7 mouse cellular contexts compared by ENCODE assay signal in genomic region chr1:154117346-154117687, GRCm38 (mm10).
A peak's percentile ranks its signal among the peaks of the same experiment; 100 is the strongest.
DNase-seq lines count a peak whose midpoint lies in the region; ATAC-seq and TF ChIP-seq lines count a peak whose summit lies in the region.

No protein-coding gene starts in this region.

- peak; percentile 39 to 53 for DNase-seq in left cerebral cortex, postnatal 10 days (ENCODE audit: extremely low spot score in 1 of 2, low spot score in 2 of 2)
- DNase-seq in left cerebral cortex, postnatal 36 days (ENCODE audit: low spot score in 2 of 2): no peak
- no peak for DNase-seq in intestine, embryonic 14.5 days (ENCODE audit: low spot score)

- H3K4me3 ChIP-seq in embryonic facial prominence, embryonic 12.5 days: no peak overlapping the region
- no peak overlapping the region for H3K4me3 ChIP-seq in intestine, embryonic 14.5 days (ENCODE audit: low read depth, low read length)
- peak overlapping the region; percentile 12 for H3K4me3 ChIP-seq in liver, embryonic 12.5 days
- peak overlapping the region; percentile 36 for H3K4me3 ChIP-seq in small intestine, adult 2 months (ENCODE audit: low read depth, low read length)

- no peaks in the 10 kb centered on the region for H3K36me3 ChIP-seq in embryonic facial prominence, embryonic 12.5 days
- H3K36me3 ChIP-seq in intestine, embryonic 14.5 days (ENCODE audit: control insufficient read depth, insufficient read depth, low read length): no peaks in the 10 kb centered on the region
- no peaks in the 10 kb centered on the region for H3K36me3 ChIP-seq in liver, embryonic 12.5 days
- H3K36me3 ChIP-seq in small intestine, adult 2 months (ENCODE audit: control insufficient read depth, insufficient read depth, low read length): no peaks in the 10 kb centered on the region

- peak overlapping the region; percentile 61; the same call in 1 of the 2 replicates for H3K27ac ChIP-seq in embryonic facial prominence, embryonic 12.5 days
- H3K27ac ChIP-seq in intestine, embryonic 14.5 days (ENCODE audit: low read depth): peak overlapping the region; percentile 34; the same call in 1 of the 2 replicates
- no peak overlapping the region for H3K27ac ChIP-seq in liver, embryonic 12.5 days
- no peak overlapping the region; the same call in none of the 2 replicates for H3K27ac ChIP-seq in small intestine, adult 2 months (ENCODE audit: insufficient read depth, low read depth, low read length)

- H3K27me3 ChIP-seq in embryonic facial prominence, embryonic 12.5 days: no peaks in the 10 kb centered on the region
- no peaks in the 10 kb centered on the region for H3K27me3 ChIP-seq in intestine, embryonic 14.5 days (replicated peaks; ENCODE audit: control insufficient read depth, insufficient read depth, low read length)
- no peaks in the 10 kb centered on the region for H3K27me3 ChIP-seq in liver, embryonic 12.5 days (replicated peaks)
- H3K27me3 ChIP-seq in small intestine, adult 2 months (ENCODE audit: control insufficient read depth, insufficient read depth, low read length): no peaks in the 10 kb centered on the region

- no peaks in the 10 kb centered on the region for H3K9me3 ChIP-seq in embryonic facial prominence, embryonic 12.5 days
- H3K9me3 ChIP-seq in intestine, embryonic 14.5 days (ENCODE audit: control insufficient read depth, low read length): no peaks in the 10 kb centered on the region
- no peaks in the 10 kb centered on the region for H3K9me3 ChIP-seq in liver, embryonic 12.5 days (replicated peaks)

- intact Hi-C loops in left cerebral cortex, postnatal 10 days (cut with DNase I): loop anchor here (5.0 kb wide), 1 partner anchor 85 kb away; no protein-coding TSS in a partner anchor
- intact Hi-C loops in left cerebral cortex, postnatal 36 days (cut with DNase I): loop anchor here (5.0 kb wide), 2 partner anchors 40 kb away; no protein-coding TSS in a partner anchor

- no peak for TF ChIP-seq POLR2A in small intestine, adult 2 months (IDR thresholded peaks at IDR 0.05; ENCODE audit: low read depth, low read length)

- no peak overlapping the region for H3K9ac ChIP-seq in embryonic facial prominence, embryonic 12.5 days
- peak overlapping the region; percentile 8; the same call in 1 of the 2 replicates for H3K9ac ChIP-seq in intestine, embryonic 14.5 days (ENCODE audit: low read length)
- no peak overlapping the region for H3K9ac ChIP-seq in liver, embryonic 12.5 days

- H3K4me2 ChIP-seq in embryonic facial prominence, embryonic 12.5 days (replicated peaks): peak overlapping the region; percentile 35
- H3K4me2 ChIP-seq in intestine, embryonic 14.5 days (ENCODE audit: low read length): peak overlapping the region; percentile 42
- H3K4me2 ChIP-seq in liver, embryonic 12.5 days: peak overlapping the region; percentile 48

- ATAC-seq in embryonic facial prominence, embryonic 12.5 days (ENCODE audit: insufficient number of reproducible peaks, insufficient read depth, low FRiP score, low TSS enrichment): no peak
- ATAC-seq in intestine, embryonic 14.5 days (replicated peaks; ENCODE audit: low FRiP score, low TSS enrichment, low read depth): no peak
- ATAC-seq in liver, embryonic 12.5 days: 0 out of 2 replicates have a peak, but pooled peaks have one; percentile 5
- ATAC-seq in activated CD4-positive, CD25-positive, alpha-beta regulatory T cell, adult 4 months: no peak

- H3K4me1 ChIP-seq in embryonic facial prominence, embryonic 12.5 days: peaks cover 25% of the 10 kb centered on the region
- 0 out of 2 replicates have a peak, but pooled peaks cover 7% of the 10 kb centered on the region for H3K4me1 ChIP-seq in intestine, embryonic 14.5 days (replicated peaks; ENCODE audit: control insufficient read depth, insufficient read depth, low read length)
- peaks cover 11% of the 10 kb centered on the region for H3K4me1 ChIP-seq in liver, embryonic 12.5 days
- peaks cover 10% of the 10 kb centered on the region; the same call in 1 of the 2 replicates for H3K4me1 ChIP-seq in small intestine, adult 2 months (ENCODE audit: control insufficient read depth, insufficient read depth, insufficient read length, low read length)

- no peak for TF ChIP-seq CTCF in small intestine, adult 2 months (IDR thresholded peaks at IDR 0.05; ENCODE audit: extremely low read depth, insufficient read length, insufficient replicate concordance, low read depth, low read length)

- 46% methylated on average over 11 of the region's 11 CpGs for WGBS in embryonic facial prominence, embryonic 12.5 days
- WGBS in intestine, embryonic 14.5 days: 22% methylated on average over 11 of the region's 11 CpGs
- 48% methylated on average over 11 of the region's 11 CpGs for WGBS in liver, embryonic 12.5 days (ENCODE audit: insufficient replicate concordance)
- 11% methylated on average over 11 of the region's 11 CpGs for WGBS in small intestine, adult 2 months

Comparison
In these comparisons a context has a peak if more than half of its experiments do, and no peak if none do; other contexts are left out.
1. DNase-seq: peak in left cerebral cortex, postnatal 10 days (2 of 2); none in left cerebral cortex, postnatal 36 days (0 of 2) and intestine, embryonic 14.5 days (single experiment).
2. H3K27ac ChIP-seq: peak in embryonic facial prominence, embryonic 12.5 days (single experiment) and intestine, embryonic 14.5 days (single experiment); none in liver, embryonic 12.5 days (single experiment) and small intestine, adult 2 months (single experiment).
3. H3K4me3 ChIP-seq: peak in liver, embryonic 12.5 days (single experiment) and small intestine, adult 2 months (single experiment); none in embryonic facial prominence, embryonic 12.5 days (single experiment) and intestine, embryonic 14.5 days (single experiment).
4. Peak in every context shown above with its lines, with median percentiles within 50 percentile points of each other: H3K4me2 ChIP-seq.